Mouse (Mus musculus): ENCODE measurements around the gene Map4k3. TPM values are rescaled to one million over a fixed set of nuclear protein-coding genes. Genes with fewer than 3 reads are reported as not detected.
"Not testable (repeated sequence)": the region's sequence is repeated elsewhere in the genome, so short reads cannot be mapped to it uniquely, and the experiment has no call there.

The Map4k3 gene
- polyA plus RNA-seq, 1 experiment from 2014 or later, result 32.5 TPM

DNA sequence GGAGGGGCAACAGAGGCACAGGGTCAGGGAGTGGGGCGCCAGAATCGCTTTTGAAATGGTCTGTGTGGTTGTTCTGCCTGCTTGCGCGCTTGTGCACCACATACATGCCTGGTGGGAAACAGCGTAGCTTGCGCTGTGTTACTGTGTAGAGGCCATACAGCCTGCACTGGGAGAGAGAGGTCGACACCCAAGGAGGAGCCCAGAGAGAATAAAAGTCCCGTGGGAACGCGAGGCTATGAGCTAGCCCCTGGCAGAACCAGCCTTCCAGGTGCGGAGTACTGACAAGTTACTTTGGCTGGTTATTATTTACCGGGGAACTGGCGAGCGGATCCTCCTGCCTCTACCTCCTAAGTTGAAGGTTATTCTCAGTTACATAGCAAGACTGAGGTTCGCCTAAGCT, 177.3 kb downstream of the Map4k3 start:
- no peak for ATAC-seq (ENCODE audit: low FRiP score, low read depth)
- 0 out of 2 replicates have a peak, but pooled peaks cover 5% of the 10 kb centered on the region for H3K4me1 ChIP-seq

DNA sequence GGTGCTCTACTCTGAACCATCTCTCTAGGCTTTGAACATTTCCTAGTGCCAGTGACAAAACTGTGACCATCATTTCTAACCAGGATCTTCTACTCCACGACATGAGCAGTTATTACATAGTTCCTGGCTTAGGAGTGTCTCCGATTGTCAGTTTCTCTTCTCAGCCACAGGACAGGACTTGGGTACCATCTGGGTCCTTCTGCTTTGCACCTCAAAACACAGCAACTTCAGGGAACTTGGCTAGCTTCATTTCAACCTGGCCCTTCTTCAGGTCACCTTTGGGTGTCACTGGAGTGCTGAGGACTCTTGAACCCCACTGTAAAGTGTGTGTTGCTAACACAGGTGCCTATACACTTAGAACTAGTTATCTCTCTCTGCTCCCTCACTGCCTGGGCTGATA, 181.4 kb downstream of the Map4k3 start:
- ATAC-seq (ENCODE audit: low FRiP score, low read depth), result no peak
- H3K4me1 ChIP-seq, result no peaks in the 10 kb centered on the region
- H3K4me3 ChIP-seq, result no peak overlapping the region
- H3K9me3 ChIP-seq, result no peaks in the 10 kb centered on the region
- H3K27me3 ChIP-seq (replicated peaks), result no peaks in the 10 kb centered on the region
- WGBS, result 89% methylated on average over 2 of the region's 2 CpGs
- no peak overlapping the region for H3K9ac ChIP-seq
- H3K4me2 ChIP-seq (replicated peaks), result no peak overlapping the region
- no peaks in the 10 kb centered on the region for H3K36me3 ChIP-seq
- no peak overlapping the region for H3K27ac ChIP-seq

More for the DNA sequence above, 177.3 kb downstream of the Map4k3 start:
- WGBS, result 87% methylated on average over 15 of the region's 15 CpGs
- Histone ChIP-seq H3K36me3 (no peaks in the 10 kb centered on the region), H3K27me3 (replicated peaks) (no peaks in the 10 kb centered on the region), H3K4me2 (replicated peaks) (no peak overlapping the region), H3K9ac (no peak overlapping the region), H3K27ac (no peak overlapping the region), H3K9me3 (no peaks in the 10 kb centered on the region), H3K4me3 (no peak overlapping the region)

DNA sequence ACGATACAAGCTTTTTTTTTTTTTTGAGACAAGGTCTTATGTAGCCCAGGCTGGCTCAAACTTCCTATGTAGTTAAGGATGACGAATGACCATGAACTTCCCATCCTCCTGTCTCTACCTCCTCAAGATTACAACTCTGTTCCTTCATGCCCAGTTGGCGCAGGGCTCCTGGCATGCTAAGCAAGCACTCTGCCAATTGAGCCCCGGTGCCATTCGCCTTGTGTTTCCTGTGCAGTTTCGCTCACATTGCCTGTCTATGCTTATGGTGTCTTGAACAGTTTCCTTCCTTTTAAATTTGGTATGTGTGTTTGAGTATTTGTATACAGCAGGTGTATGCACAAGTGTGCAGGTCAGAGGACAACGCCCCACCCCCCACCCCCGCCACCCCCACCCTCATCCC, 182.1 kb downstream of the Map4k3 start:
- Histone ChIP-seq H3K9me3 (no peaks in the 10 kb centered on the region), H3K36me3 (no peaks in the 10 kb centered on the region), H3K9ac (no peak overlapping the region), H3K27ac (no peak overlapping the region), H3K4me2 (replicated peaks) (no peak overlapping the region), H3K4me1 (no peaks in the 10 kb centered on the region), H3K27me3 (replicated peaks) (no peaks in the 10 kb centered on the region), H3K4me3 (no peak overlapping the region)
- ATAC-seq (ENCODE audit: low FRiP score, low read depth), result no peak
- 93% methylated on average over 8 of the region's 8 CpGs for WGBS

DNA sequence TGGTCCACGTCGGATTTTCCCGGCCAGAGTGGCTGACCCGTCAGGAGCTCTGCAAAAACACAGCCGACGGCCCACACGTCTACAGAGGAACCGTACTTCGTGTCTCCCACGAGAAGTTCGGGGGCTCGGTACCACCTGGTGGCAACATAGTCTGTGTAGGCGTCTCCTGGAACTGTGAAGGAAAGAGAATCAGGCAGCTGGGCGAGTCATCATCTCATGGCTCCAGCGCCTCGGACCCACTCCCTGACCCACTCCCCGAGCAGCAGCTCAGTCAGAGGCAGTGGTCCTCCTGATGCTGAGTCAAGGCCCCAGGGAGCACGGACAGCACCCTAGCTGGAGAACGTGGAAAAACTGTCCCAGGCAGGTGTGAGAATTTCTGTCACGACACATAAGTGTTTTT, 184.6 kb downstream of the Map4k3 start:
- WGBS, result 89% methylated on average over 20 of the region's 20 CpGs
- H3K27ac ChIP-seq, result no peak overlapping the region
- no peaks in the 10 kb centered on the region for H3K9me3 ChIP-seq
- no peak overlapping the region for H3K9ac ChIP-seq
- no peaks in the 10 kb centered on the region for H3K27me3 ChIP-seq (replicated peaks)
- H3K4me3 ChIP-seq, result no peak overlapping the region
- no peaks in the 10 kb centered on the region for H3K4me1 ChIP-seq
- H3K4me2 ChIP-seq (replicated peaks), result no peak overlapping the region
- H3K36me3 ChIP-seq, result no peaks in the 10 kb centered on the region
- ATAC-seq (ENCODE audit: low FRiP score, low read depth), result no peak

DNA sequence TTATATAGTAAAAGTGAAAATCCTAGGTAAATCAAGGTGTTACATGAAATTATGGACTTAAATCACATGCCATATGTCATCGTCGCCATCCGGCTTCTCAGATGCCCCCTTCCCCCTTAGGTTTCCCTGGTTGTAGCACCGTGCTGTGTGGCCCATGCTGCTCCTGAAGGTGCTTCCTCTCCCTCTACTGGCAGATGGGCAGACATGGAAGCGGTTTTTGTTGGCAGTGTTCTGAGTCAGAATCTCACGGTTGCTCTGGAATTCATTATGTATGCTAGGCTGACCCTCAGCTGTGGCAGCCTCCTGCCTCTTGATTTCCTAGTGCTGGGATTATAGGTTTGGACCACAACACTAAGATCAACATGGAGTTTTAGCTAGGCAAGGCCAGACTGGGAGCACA, 191.1 kb downstream of the Map4k3 start:
- ATAC-seq (ENCODE audit: low FRiP score, low read depth), result no peak
- H3K36me3 ChIP-seq, result no peaks in the 10 kb centered on the region
- H3K9me3 ChIP-seq, result peaks cover 4% of the 10 kb centered on the region; the same call in 1 of the 2 replicates
- H3K27ac ChIP-seq, result no peak overlapping the region
- H3K4me2 ChIP-seq (replicated peaks), result no peak overlapping the region
- no peak overlapping the region for H3K9ac ChIP-seq
- no peaks in the 10 kb centered on the region for H3K4me1 ChIP-seq
- no peak overlapping the region for H3K4me3 ChIP-seq
- WGBS, result 66% methylated on average over 6 of the region's 6 CpGs
- no peaks in the 10 kb centered on the region for H3K27me3 ChIP-seq (replicated peaks)

GRCm38 (mm10) chr17:80535633-80536032, 192.7 kb downstream of the Map4k3 start:
- no peak overlapping the region for H3K4me2 ChIP-seq (replicated peaks)
- no peak overlapping the region for H3K4me3 ChIP-seq
- no peaks in the 10 kb centered on the region for H3K4me1 ChIP-seq
- H3K27ac ChIP-seq, result no peak overlapping the region
- 68% methylated on average over 6 of the region's 6 CpGs for WGBS
- no peaks in the 10 kb centered on the region for H3K36me3 ChIP-seq
- ATAC-seq (ENCODE audit: low FRiP score, low read depth), result no peak
- H3K27me3 ChIP-seq (replicated peaks), result no peaks in the 10 kb centered on the region
- peaks cover 4% of the 10 kb centered on the region; the same call in 1 of the 2 replicates for H3K9me3 ChIP-seq
- H3K9ac ChIP-seq, result no peak overlapping the region

GRCm38 (mm10) chr17:80531351-80531750, 196.9 kb downstream of the Map4k3 start:
- WGBS, result 61% methylated on average over 2 of the region's 2 CpGs
- not testable (repeated sequence) for H3K4me3 ChIP-seq

More at GRCm38 (mm10) chr17:80531351-80531750, 196.9 kb downstream of the Map4k3 start:
- H3K9me3 ChIP-seq; ATAC-seq (ENCODE audit: low FRiP score, low read depth); H3K36me3 ChIP-seq; H3K4me1 ChIP-seq; H3K9ac ChIP-seq; H3K27ac ChIP-seq; H3K4me2 ChIP-seq (replicated peaks); H3K27me3 ChIP-seq (replicated peaks): not testable (repeated sequence)

Other genes with a start within 250 kb of the Map4k3 start
- gene Sos1, start 248.0 kb downstream of the Map4k3 start, polyA plus RNA-seq (2016; fragmentation: Nextera tagmentation; extraction: Ambion mirVana), result 7.8 and 8.5 TPM in 2 replicates
- gene Cdkl4, start 150.7 kb downstream of the Map4k3 start, polyA plus RNA-seq (2016; fragmentation: Nextera tagmentation; extraction: Ambion mirVana), result 4.3 and 6.2 TPM in 2 replicates
- 30.7 and 32.0 TPM in 2 replicates for gene Tmem178, start 216.1 kb upstream of the Map4k3 start, polyA plus RNA-seq (2016; fragmentation: Nextera tagmentation; extraction: Ambion mirVana)

Data from neural tube, embryonic 12.5 days (tissue).